Mouse (Mus musculus): ENCODE data around the gene Mapk6.

Gene Mapk6

GRCm38 (mm10) chr9:75424358-75425150 is 14.7 kb upstream of the Mapk6 start:
- DNase-seq, result no peak

- no peak for DNase-seq
These were observed 13.9 kb upstream of the Mapk6 start for GRCm38 (mm10) chr9:75423683-75424082.

- DNase-seq, result no peak
These were observed 12.5 kb upstream of the Mapk6 start for GRCm38 (mm10) chr9:75422251-75422691.

GRCm38 (mm10) chr9:75414204-75414603 is 4.4 kb upstream of the Mapk6 start:
- peak; percentile 40 for DNase-seq

- no peak for DNase-seq
These were observed 3.4 kb upstream of the Mapk6 start for GRCm38 (mm10) chr9:75413206-75413605.

GRCm38 (mm10) chr9:75411584-75411983 is 1.8 kb upstream of the Mapk6 start:
- no peak for DNase-seq

GRCm38 (mm10) chr9:75410868-75411487 is 1.2 kb upstream of the Mapk6 start:
- no peak for DNase-seq

- DNase-seq, result peak; percentile 77
These were observed 564 bp downstream of the Mapk6 start for GRCm38 (mm10) chr9:75409031-75409851.

- DNase-seq, result no peak
These were observed 1.5 kb downstream of the Mapk6 start for GRCm38 (mm10) chr9:75408204-75408826.

GRCm38 (mm10) chr9:75407803-75408202 is 2.0 kb downstream of the Mapk6 start:
- DNase-seq, result peak; percentile 64

- no peak for DNase-seq
These were observed 3.7 kb downstream of the Mapk6 start for GRCm38 (mm10) chr9:75406121-75406520.

- DNase-seq, result no peak
These were observed 6.3 kb downstream of the Mapk6 start for GRCm38 (mm10) chr9:75403520-75403919.

GRCm38 (mm10) chr9:75401593-75402504 is 8.0 kb downstream of the Mapk6 start:
- DNase-seq, result no peak

GRCm38 (mm10) chr9:75400639-75401038 is 9.2 kb downstream of the Mapk6 start:
- DNase-seq, result no peak

GRCm38 (mm10) chr9:75399069-75399468 is 10.7 kb downstream of the Mapk6 start:
- DNase-seq, result no peak

- DNase-seq, result no peak
These were observed 13.8 kb downstream of the Mapk6 start for GRCm38 (mm10) chr9:75395971-75396370.

- DNase-seq, result no peak
These were observed 16.6 kb downstream of the Mapk6 start for GRCm38 (mm10) chr9:75393251-75393650.

- DNase-seq, result no peak
These were observed 24.4 kb downstream of the Mapk6 start for GRCm38 (mm10) chr9:75385218-75385974.

GRCm38 (mm10) chr9:75384337-75384962 is 25.4 kb downstream of the Mapk6 start:
- no peak for DNase-seq

GRCm38 (mm10) chr9:75383785-75384184 is 26.0 kb downstream of the Mapk6 start:
- DNase-seq, result no peak

- no peak for DNase-seq
These were observed 27.0 kb downstream of the Mapk6 start for GRCm38 (mm10) chr9:75382825-75383224.
